Mouse (Mus musculus) layer of hippocampus, adult 18-20 months (tissue): ENCODE results near the gene Fras1. TPM values are rescaled to one million over a fixed set of nuclear protein-coding genes. Genes with fewer than 3 reads are reported as not detected.

ENCODE experiments used
- DNase-seq, 2 experiments: peaks; one replicate each; pipeline ENCODE4 v3.0.0; 2022; ENCODE audit warnings: low spot score in 2 of 2
- total RNA-seq, 2 experiments: library from RNA; stranded (reverse); gene quantifications; 2 replicates each; pipeline ENCODE4 v1.2.3; 2021

The Fras1 gene
- total RNA-seq, 2 experiments from 2014 or later, result 13.7 to 14.1 TPM

- DNase-seq, result no peak
These were observed 200.8 kb downstream of the Fras1 start for GRCm38 (mm10) chr5:96574586-96574985.

DNA sequence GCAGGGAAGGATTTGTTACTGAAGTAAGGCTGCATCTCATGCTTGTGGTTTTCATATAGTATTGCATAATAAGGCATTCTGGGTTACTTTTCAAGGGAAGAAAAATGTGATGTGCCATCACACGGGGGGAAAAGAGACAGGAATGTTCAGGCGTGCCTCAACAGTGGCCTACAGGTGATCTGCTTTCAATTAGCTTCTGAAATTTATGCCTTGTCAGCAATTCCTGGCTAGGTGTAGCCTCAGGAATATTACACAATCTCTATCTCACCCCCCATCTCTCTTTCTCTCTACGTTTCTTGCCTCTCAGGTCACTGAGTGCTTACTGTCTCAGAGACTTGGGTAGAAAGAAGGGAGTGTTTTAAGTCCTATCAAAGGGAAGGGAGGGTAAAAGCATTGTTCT, 204.9 kb downstream of the Fras1 start:
- no peak for DNase-seq

DNA sequence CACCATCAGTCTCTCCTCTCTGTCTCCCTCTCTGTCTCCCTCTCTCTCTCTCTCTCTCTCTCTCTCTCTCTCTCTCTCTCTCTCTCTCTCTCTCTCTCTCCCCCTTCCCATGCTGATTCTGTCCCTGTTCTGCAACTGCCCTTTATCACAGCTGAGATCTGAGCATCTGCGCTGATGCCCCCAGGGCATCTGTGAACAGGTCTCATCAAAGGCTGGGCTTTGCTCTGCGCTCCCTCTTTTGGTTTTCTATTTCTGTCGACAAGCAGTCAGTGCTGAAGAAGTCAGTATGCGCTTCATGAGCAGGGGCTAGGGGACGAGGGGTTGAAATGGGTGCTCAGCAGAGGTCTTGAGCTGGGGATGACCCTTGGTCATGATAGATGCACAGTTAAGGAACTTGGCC, 206.2 kb downstream of the Fras1 start:
- DNase-seq, result no peak

- DNase-seq, result peak; percentile 29 to 67
These were observed 211.0 kb downstream of the Fras1 start for GRCm38 (mm10) chr5:96584730-96585129.

GRCm38 (mm10) chr5:96590621-96591020, 216.9 kb downstream of the Fras1 start:
- no peak for DNase-seq

GRCm38 (mm10) chr5:96595793-96596192, 222.0 kb downstream of the Fras1 start:
- DNase-seq, result no peak

- DNase-seq, result no peak
These were observed 230.4 kb downstream of the Fras1 start for GRCm38 (mm10) chr5:96603974-96604769.

- DNase-seq, result peak; percentile 25 to 64
These were observed 234.3 kb downstream of the Fras1 start for GRCm38 (mm10) chr5:96608036-96608435.

DNA sequence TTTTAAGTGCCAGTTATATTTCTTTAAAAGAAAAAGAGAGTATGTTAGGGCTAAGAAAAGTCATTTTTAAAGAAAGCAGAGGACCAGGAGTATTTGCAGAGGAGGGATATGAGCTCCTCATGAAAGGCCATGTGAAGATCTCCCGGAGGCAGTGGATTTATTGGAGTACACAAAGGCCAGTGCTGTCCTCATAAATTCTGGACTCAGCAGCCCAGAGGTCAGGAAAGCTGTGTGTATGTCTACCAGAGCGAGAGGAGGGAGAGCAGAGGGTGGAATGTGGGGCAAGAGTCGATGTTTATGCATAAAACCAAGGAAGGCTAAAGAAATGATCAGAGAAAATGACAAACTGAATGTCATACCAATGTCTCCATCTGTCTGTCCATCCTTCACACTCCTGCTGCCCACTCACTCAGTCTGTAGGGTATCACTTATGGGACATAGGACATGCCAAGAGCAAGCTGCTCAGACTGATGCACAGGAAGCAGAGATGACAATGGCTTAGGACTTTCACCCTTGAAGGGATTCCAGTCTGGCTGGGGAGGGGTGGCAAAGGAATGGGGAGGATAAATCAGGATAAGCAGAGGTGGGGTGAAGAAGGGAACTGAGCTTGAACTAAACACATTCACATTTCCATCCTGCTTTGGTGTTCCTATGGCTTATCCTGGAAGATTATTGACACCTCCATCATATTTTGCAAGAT, 235.0 kb downstream of the Fras1 start:
- no peak for DNase-seq

DNA sequence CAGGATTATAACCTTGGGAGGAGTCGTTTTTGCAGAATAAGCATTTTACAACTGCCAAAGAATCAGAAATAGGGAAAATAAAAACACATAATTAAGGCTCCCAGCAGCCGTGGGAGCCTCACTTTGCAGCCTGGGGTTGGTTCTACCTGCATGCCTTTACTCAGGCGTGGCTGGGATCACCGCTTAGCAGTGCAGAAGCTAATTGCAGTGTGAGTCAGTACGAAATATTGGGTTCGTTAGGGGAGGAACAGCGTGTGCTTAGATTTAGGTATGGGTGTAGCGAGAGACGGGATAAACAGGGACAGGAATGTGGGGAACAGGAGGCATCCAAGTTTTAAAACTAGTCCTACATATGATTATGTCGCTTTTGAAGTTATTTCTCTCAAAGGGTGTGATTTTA, 238.3 kb downstream of the Fras1 start:
- DNase-seq, result no peak

DNA sequence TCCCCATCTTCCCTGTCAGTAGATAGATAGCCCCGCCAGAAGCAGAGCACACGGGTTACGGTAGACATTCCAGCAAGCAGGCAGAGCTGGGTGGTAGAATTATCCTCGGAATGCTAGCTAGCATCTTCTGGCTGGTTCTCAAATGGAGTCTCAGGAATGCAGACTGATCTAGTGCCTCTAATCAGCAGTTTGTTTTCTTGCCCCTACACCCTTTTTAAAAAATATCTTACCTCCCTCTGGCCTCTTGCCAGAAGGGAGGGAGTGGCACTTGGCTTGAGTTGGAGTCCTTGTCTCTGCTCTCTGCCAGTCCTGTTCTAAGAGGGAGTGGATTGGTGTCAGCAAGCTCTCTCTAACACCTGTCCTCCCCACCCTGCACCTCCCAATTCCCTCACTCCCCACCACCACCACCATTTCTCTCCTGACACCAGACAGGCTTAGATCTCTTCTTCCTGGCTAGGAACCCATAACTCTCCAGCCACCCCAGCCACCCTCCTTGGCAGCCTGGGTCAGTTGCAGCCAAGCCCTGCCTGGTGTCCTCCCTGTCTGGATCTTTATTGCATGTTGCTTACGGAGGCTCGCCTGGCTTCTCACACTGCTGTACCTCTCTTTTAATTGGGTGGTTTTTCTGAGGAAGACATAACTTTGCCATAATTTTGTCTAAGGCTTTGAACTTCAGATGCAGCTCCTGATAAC, 243.3 kb downstream of the Fras1 start:
- DNase-seq, result no peak

- DNase-seq, result no peak
These were observed 244.3 kb downstream of the Fras1 start for GRCm38 (mm10) chr5:96618008-96618407.

- DNase-seq, result no peak
These were observed 246.5 kb downstream of the Fras1 start for GRCm38 (mm10) chr5:96620209-96620608.

GRCm38 (mm10) chr5:96620618-96621017, 246.9 kb downstream of the Fras1 start:
- DNase-seq, result no peak

DNA sequence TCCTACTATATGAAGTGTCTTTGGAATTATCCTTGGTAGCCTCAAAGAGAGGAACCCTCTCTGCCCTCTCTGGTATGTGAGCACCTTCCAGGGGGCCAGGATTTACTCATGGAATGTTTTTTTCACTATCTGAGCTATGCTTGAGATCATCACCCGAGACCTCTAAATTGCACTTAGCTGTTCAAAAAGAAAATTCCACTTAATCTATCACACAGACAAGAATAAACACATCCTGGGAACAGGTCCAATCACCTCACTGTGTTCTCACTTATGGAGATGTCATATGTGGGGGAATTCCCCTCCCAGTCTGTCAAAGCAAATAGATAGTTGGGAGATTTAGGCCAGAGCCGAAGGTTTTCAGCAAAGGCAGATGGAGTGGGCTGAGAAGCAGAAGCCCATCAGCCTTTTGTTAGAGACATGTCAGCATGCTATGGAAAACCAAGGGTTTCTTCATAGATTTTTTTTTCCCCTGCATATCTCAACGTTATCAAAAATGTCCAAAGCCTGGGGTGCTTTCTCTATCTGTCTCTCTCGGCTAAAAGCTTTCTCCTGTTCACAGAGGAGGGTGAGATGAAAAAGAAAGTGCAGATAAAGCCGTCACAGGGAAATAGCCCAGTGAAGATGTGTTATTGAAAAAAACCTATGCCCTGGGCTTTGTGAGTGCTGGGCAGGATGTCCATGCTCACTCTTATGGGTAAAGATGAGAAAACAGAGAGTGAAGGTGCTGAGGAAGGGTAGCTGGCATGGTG, 249.0 kb downstream of the Fras1 start:
- DNase-seq, result no peak

- no peak for DNase-seq
These were observed 256.1 kb downstream of the Fras1 start for GRCm38 (mm10) chr5:96629851-96630250.

DNA sequence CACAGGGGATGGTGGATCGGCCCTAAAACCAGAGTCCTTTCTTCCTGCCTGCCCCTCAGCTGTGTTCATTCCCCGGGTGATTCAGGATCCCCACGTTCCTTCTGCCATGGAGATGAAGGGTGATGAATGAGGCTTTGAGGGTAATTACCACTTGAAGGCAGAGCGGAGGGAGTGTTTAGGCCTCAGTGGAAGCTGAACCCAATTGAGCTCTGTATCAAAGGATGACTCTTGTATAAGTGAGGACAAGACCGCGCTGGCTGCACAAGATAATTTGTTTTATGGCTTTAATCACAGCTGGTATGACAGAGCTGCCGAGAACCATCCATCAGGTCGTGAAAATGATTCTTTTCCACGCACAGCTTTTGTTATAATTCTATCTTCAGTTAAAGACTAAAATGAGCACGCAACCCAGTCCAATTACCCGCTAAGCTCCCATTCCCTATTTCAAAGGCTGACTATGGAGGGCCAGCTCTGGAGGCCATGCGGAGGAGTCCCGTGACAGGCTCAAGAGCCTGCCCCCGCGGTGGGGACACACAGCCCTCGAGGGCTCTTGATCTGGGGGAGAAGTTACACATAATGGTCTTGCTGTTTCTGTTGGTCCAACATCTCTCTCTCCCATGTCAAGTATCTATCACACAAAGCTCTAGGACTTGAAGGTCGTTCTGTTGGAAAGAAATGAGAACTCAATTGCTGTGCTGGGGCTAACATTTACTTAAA, 261.5 kb downstream of the Fras1 start:
- DNase-seq, result no peak

- DNase-seq, result peak; percentile 3 to 21
These were observed 262.1 kb downstream of the Fras1 start for GRCm38 (mm10) chr5:96635866-96636265.

GRCm38 (mm10) chr5:96639213-96639910, 265.6 kb downstream of the Fras1 start:
- DNase-seq, result no peak

- DNase-seq, result no peak
These were observed 267.5 kb downstream of the Fras1 start for GRCm38 (mm10) chr5:96641297-96641696.
